Mouse (Mus musculus): ENCODE measurements around the gene Oas1g.
"Not testable (repeated sequence)": the region's sequence is repeated elsewhere in the genome, so short reads cannot be mapped to it uniquely, and the experiment has no call there.

Gene Oas1g

DNA sequence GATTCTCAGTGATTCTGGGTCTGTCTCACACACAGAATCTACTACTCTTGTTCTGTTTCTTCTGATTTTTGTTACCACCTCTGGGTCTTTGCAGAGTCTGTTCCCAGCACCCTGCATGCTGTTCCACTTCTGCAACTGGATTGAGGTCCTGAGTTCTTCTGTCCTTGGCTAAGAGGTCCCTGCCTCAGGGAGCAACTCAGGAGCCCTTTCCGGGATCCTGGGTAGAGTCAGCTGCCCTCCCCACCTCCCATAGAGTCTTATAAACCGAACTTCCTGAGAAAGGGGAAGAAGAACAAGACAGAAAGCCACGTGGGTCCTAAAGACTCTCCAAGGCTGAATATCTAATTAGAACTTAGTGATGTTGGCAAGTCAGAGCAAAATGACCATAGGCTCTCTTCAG lies 3.6 kb upstream of the Oas1g start:
- DNase-seq (ENCODE audit: inconsistent age in 2 of 2, low spot score in 1 of 2), result no peak

DNA sequence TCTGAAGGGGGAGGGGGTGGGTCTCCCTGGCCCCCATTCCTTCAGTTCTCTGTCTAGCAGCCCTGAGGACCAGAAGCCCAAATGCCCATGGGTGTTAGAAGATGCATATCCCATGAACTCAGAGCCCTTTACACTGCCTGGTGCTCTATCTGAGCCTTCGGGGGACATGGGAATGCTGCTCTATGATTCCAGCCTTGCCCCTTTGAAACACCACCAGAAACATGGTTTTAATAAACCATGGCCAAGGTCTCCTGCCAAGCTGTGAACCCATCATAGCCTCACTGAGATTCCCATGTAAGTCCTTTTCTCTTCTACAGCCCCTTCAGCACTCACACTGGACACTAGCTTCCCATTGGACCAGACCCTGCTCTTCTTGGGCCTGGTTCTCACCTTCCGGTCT lies 2.6 kb upstream of the Oas1g start:
- DNase-seq (ENCODE audit: inconsistent age in 2 of 2, low spot score in 1 of 2), result no peak

DNA sequence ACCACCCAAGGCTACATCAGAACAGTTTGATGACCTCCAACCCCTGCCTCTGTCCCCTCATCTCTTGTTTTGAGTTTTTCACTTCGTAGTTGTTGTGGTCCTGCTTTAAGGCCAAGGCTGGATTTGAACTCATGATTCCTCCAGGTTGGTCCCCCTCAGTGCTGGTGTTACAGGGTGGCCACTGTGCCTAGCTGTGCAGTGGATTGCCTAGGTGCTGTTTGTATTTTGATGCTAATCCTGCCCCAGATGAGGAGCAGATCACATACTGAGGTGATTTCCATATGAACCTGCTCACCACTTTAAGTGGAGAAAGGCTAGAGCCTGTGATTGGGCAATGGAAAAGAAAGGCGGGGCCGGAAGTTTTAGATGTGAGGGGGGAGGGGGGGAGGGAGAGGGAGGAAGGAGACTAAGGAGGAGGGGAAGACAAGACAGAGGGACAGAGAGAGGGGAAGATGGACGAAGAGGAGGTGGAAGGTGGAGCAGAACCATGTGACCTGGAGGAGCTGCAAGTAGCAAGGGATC lies 942 bp upstream of the Oas1g start:
- DNase-seq (ENCODE audit: inconsistent age in 2 of 2, low spot score in 1 of 2), result not testable (repeated sequence)

DNA sequence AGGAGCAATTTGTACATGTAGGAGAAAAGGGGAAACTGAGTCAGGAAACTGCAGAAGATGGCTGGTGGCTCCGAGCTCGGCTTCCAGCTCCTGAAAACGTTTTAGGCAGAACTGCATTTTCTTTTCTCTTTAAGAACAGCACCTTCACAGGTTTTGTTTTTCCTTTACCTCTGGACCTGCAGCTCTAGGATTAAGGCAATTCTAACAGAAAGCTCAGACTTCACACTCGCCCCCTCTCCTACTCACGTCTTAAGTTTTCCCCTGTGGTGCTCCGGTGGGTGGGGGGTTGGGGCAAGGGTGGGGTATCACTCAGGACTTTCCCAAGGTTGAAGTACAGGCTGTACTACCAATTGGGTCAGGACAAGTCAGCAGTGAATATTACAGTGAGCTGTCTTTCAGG lies 418 bp upstream of the Oas1g start:
- no peak for DNase-seq (ENCODE audit: inconsistent age in 2 of 2, low spot score in 1 of 2)

DNA sequence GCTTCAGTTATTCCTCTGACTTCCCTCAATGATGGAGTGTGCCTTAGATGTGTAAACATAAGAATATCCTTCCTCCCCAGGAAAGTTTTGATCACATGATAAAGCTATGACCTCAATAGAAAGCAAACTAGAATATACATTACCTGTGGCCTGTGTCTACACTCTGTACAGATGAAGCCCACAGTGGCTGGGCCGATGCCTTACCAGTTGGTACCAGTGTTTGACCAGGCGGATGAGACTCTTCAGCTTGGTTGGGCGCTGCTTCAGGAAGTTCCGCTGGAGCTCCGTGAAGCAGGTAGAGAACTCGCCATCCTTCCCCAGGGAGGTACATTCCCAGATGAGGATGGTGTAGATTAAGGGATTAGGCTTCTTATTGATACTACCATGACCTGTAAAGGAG lies 5.7 kb downstream of the Oas1g start:
- not testable (repeated sequence) for DNase-seq (ENCODE audit: inconsistent age in 2 of 2, low spot score in 1 of 2)

DNA sequence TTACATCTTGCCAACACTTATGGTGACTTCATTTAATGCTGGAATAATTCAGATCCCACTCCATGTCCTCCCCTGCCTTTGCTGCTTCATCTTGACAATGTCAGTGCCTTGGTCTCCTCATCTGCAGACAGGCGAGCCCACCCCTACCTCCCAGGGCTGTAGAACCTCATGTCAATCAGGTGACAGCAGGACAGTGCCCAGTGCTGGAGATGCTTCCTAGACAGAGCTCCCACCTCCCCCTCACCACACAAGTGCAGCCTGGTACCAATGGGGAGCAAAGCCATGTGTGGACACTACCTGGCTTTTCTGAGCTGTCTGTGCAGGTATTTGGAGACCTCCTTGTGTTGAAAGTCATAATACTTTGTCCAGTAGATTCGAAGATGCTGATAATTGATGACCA lies 8.6 kb downstream of the Oas1g start:
- DNase-seq (ENCODE audit: inconsistent age in 2 of 2, low spot score in 1 of 2), result not testable (repeated sequence)

DNA sequence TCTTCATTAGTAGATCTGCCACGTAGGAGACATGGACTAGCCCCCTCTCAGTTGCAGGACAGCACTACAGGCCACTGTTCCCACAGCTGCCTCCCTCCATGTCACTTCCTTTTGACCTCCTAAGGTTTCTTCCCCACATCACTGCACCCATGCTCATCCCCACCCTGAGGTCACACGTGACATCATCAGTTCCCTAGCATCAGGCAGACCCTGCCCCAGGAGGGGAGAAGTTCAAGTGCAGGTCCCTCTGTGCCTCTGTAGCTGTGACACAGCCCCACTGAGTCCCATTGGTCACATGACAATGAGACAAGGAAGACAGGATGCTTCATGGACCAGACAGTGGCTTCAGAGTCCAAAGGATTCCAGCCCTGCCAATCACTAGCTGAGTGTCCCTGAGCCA lies 10.0 kb downstream of the Oas1g start:
- not testable (repeated sequence) for DNase-seq (ENCODE audit: inconsistent age in 2 of 2, low spot score in 1 of 2)

DNA sequence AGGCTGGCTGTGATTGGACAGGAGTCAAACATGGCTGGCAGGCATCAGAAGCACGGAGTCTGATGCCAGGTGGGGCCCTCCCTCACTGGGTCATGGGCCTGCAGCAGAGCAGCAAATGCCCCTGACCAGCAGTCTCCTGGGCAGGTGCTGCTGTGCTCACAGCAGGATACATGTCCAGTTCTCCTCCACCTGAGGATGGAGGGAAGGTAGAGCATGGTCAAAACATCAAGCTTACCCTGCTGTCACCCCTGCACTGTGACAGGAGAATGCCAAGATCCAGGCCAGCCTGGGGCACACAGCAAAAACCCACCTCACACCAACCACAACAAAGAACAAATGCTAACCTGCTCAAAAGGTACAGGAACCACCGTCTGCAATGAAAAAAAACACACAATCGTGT lies 10.6 kb downstream of the Oas1g start:
- not testable (repeated sequence) for DNase-seq (ENCODE audit: inconsistent age in 2 of 2, low spot score in 1 of 2)

DNA sequence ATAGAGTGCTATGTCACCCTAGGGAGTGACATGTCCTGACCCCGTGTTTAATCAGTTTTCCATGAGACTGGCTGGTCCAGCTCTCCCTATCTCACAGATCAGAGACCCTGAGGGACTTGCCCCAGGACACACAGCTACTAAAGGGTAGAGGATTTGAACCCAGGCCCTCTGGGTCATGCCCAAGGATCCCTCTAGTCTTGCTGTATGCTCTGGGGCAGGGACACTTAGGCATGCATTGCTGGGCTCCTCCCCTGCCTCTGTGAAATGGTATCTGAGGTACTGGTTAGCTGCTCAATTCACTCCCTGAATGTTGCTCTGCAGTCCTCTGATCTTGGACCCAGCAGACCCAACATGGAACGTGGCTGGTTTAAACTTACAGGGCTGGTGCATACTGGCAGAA lies 15.9 kb downstream of the Oas1g start:
- no peak for DNase-seq (ENCODE audit: inconsistent age in 2 of 2, low spot score in 1 of 2)

DNA sequence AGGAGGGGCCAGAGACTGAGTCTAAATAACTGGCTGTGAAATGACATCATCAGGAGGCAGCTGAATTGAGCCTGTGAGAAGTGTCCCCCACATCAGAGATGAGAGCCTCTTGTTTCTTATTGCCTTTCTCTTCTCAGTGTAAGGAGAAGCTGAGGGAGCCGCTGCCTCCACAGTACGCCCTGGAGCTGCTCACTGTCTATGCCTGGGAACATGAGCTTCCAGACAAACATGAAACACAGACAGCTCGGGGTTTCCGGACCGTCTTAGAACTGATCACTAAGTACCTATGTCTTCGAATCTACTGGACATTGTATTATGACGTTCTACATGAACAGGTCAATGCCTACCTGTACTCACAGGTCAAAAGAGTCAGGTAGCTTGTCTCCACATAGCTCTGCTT lies 16.6 kb downstream of the Oas1g start:
- DNase-seq (ENCODE audit: inconsistent age in 2 of 2, low spot score in 1 of 2), result no peak

DNA sequence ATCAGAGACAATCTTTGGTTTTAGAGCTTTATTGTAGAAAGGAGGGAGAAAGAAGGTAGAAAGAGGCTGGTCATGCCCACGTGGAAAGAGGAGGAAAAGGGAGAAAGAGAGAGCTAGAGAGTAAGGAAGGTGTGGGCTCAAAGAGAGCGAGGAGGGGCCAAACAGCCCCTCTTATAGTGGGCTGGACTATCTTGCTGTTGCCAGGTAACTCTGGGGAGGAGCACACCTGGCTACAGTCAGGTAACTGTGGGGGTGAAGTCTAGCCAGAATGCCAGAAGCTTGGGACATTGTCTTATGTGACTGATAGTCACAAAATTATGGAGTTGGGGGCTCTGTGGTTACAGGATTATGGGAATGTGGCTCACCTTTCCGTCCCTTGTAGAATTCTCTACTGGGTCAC lies 17.3 kb downstream of the Oas1g start:
- DNase-seq (ENCODE audit: inconsistent age in 2 of 2, low spot score in 1 of 2), result no peak

DNA sequence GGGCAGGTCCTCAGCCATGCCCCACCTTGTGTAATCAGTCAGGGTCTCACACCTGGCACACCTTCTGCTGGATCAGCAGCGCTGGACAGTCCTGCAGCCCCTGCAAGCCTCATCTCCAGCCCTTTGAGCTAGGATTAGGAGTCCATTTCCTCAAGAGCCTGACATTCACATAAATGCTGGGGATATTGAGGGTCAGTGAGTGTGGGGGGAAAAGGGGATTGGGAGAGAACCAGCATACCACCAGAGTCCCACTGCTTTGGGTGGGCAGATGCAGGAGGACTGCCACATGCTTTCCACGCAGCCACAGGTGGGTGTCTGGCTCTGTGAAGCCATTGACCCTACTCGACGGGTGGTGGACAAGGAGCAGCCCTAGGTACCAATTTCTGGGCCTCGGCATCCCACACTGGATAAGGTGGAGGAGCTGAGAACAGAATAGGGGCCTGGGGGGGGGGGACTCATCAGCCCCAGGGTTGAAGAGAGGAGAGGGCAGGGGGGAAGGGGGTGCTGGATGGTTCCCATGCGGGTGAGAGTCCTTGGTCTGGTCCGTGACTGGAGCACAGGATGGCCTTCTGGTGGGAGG lies 17.9 kb downstream of the Oas1g start:
- no peak for DNase-seq (ENCODE audit: inconsistent age in 2 of 2, low spot score in 1 of 2)

DNA sequence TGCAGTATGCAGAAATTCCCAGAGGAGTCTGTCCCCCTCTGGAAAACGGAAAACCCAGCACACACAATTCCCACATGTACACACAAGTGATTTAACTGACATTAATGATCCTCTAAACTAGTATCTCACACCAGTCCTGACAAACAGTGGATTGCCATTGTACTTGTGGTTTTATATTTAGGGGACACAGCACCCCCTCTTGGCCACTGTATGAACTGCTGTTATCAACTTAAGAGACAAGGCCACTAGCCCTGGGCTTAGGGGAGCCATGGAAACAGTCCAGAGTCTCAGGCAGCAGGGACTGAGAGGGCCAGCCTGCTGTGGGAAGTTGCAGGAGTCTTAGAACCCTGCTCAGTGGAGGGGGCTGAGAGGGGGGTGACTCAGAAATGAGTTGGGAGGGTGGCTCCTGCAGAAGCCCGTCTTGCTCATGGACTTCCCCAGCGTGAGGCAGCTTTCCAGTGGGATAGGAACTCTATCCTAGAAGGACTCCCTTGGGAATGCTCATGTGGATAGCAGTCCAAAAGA lies 22.0 kb downstream of the Oas1g start:
- peak in 1 of 2 experiments; percentile 33 for DNase-seq (ENCODE audit: inconsistent age in 2 of 2, low spot score in 1 of 2)

DNA sequence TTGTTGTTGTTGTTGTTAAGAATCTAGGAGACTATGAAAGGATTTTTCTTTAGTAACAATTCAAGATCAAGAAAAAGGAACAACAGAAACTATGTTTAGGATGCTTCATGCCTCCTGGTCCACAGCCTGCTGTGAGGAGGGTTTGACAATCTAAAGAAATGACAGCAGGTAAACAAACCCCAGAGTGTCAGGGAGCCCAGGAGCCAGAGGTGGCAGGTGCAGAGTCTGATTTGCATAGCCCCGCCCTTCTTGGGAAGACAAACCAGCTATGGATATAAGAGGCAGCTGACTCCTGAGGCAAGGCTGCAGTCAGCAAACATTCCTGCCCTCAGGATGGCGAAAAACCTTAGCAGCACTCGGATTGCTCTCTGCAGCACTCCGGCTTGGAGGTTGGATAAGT lies 26.3 kb downstream of the Oas1g start, which contains the start of gene Oas1h:
Oas1h (plus strand) TSS at position 301 of the 400 bp plus-strand sequence.
- no peak for DNase-seq (ENCODE audit: inconsistent age in 2 of 2, low spot score in 1 of 2)

DNA sequence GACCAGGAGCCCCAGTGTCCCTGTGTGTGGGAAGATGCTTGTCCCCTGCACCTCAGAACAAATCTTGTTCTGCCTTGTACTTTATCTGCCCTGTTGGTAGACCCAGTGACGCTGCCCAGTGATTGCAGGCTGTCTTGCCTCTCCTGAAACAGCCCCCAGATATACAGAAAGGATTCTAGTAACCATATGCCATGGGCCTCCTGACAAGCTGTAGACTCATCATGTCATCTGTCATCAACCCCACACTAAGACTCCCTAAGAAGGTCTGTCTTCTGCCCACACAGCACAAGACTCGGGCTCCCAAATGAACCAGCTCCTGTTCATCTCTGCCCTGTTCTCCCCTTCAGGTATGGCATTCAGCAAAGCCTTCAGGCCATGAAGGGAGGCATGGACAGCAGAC lies 28.2 kb downstream of the Oas1g start:
- no peak for DNase-seq (ENCODE audit: inconsistent age in 2 of 2, low spot score in 1 of 2)

DNA sequence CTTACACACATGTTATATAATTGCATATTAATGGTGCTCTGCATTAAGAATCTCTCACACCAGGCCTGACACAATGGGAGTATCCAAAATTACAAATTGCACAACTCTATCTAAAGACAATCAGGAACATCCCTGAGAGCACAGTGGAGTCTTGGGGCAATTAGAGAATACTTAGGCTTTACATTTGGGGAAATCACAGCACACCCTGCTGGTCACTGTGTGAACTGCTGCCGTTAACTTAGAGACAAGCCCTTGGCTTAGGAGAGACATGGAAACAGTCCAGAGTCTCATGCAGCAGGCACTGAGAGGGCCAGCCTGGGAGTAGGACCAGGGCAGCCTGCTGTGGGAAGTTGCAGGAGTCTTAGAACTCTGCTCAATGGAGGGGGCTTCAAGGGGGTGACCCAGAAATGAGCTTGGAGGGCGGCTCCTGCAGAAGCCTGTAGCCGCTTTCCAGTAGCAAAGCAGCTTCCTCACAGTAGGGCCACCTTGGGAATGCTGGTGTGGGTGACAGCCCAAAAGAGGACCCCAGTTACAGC lies 37.7 kb downstream of the Oas1g start:
- DNase-seq (ENCODE audit: inconsistent age in 2 of 2, low spot score in 1 of 2), result peak; percentile 21 to 65

DNA sequence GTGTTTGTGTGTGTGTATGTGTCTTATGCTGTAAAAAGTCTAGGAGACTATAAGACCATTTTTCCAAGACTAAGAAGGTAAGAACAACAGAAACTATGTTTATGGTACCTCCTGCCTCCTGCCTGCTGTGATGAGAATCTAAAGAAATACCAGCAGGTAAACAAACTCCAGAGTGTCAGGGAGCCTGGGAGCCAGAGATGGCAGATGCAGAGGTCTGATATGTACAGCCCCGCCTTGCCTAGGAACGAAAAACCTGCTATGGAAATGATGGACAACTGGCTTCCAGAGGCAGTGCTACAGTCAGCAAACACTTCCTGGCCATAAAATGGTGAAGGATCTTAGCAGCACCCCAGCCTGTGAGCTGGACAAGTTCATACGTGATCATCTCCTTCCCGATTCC lies 40.3 kb downstream of the Oas1g start, which contains the start of gene Oas1f:
Oas1f (plus strand) TSS at position 301 of the 400 bp plus-strand sequence.
- DNase-seq (ENCODE audit: inconsistent age in 2 of 2, low spot score in 1 of 2), result no peak

DNA sequence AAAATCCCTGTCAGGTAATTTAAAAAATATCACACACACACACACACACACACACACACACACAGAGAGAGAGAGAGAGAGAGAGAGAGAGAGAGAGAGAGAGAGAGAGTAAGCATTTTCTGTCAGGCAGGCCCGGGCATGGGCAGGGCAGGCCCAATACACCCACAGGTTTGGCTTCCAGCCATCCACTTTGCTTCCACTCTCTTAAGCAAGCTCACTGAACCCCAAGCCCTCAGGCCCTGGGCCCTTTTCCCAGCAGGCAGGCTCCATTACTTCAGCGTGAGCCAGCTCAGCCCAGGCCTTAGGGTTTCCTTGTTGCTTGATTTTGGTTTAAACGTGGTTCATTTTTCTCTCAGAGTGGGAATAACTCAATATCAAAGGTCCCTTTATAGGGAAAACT lies 42.7 kb downstream of the Oas1g start:
- peak; percentile 8 to 29 for DNase-seq (ENCODE audit: inconsistent age in 2 of 2, low spot score in 1 of 2)

DNA sequence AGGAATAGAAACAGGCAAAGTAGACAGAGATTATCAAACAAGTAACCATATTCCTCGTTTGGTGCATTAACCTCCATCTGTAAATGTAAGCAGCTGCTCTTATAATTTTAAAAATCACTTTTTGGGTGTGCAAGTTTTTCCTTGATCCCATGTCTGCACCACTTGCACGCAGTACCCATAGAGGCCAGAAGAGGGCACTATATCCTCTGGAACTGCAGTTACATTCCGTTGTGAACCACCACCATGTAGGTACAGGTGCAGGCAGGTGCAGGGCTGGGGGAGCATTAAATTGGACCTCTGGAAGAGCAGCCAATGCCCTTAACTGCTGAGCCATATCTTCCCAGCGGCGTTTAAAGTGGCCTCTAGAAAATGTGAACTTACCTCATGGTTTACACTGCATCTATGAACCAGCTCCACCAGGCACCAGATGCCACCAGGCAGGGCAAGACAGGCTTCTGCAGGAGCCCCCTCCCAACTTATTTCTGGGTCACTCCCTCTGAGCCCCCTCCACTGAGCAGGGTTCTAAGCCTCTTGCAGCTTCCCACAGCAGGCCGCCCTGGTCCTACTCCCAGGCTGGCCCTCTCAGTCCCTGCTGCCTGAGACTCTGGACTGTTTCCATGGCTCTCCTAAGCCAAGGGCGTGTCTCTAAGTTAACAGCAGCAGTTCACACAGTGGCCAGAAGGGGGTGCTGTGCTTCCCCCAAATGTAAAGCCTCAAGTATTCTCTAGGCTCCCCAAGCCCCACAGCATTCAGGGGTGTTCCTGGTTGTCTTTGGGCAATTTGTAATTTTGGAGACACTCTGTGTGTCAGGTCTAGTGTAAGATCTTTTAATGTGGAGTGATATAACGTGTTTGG lies 50.5 kb downstream of the Oas1g start:
- DNase-seq (ENCODE audit: inconsistent age in 2 of 2, low spot score in 1 of 2), result peak; percentile 25 to 75

DNA sequence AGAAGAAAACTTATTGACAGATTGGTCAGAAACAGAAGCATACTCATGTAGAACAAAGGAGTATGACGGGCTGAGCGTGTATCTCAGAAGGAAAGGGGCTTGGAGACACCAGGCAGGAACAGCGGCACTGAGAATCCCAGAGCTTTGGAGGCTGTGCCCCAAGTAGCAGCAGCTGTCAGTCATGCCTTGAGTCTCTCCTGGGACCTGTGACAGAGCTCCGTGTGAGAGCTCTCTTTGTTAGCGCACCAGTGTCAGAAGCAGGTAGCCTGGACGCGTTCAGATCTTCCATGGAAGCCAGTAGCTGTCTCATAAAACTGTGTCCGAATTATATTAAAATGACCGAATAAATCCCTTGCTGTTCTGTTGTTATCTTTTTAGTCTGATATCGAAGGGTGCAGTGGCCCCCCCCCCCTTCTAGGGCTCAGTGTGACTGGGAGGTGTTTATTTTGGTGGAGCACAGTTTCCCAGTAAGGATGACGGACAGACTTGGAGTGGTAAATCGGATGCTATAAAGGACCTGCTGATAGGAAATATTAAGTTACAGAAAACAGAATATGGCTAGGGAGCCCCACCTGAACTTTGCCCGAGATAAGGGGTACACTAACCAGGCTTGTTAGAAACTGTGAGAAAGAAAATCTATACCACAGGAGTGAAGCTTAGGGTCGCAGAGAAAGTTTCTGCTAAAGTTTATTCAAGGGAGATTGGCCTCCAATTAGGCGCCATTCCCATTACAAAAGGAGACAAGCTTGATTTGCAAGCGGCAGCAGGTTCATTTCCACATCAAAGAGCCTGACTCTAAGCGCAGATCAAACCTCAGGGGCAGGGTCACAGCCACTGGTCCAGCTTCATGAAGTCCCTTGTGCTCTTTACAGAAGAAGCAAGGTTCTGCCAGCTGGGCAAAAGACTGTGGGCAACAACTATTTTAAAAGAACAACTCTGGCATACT lies 53.8 kb downstream of the Oas1g start:
- DNase-seq (ENCODE audit: inconsistent age in 2 of 2, low spot score in 1 of 2), result no peak

DNA sequence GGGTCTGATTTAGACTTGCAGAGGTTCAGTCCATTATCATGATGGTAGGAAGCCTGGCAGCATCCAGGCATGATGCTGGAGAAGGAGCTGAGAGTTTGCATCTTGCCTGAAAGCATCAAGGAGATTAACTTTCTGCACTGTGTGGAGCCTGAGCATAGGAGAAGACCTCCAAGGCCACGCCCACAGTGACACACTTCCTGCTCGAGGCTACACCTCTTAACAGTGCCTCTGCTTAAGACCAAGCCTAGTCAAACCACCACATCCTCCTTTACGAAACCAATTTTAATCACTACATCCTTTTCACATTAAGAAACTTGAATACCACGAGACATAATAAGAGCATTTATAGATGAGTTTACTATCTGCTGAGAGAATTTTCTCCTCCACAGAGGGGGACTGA lies 56.4 kb downstream of the Oas1g start:
- DNase-seq (ENCODE audit: inconsistent age in 2 of 2, low spot score in 1 of 2), result no peak

Measured in adrenal gland, adult (tissue).